Mouse (Mus musculus): ENCODE results near the gene Krt79. TPM values are rescaled to one million over a fixed set of nuclear protein-coding genes. Genes with fewer than 3 reads are reported as not detected.
A peak's percentile ranks its signal among the peaks of the same experiment; 100 is the strongest.

Gene Krt79
- polyA plus RNA-seq, 1 experiment: 0.33 TPM

GRCm38 (mm10) chr15:101977043-101977726 is 37.1 kb upstream of the Krt79 start:
- 2% methylated on average over 39 of the region's 39 CpGs for WGBS
- Histone ChIP-seq H3K36me3 (ENCODE audit: control insufficient read depth, insufficient read depth, low read length) (no peaks in the 10 kb centered on the region), H3K4me3 (ENCODE audit: insufficient read depth, low read depth, low read length) (peak overlapping the region; percentile 41), H3K27me3 (replicated peaks; ENCODE audit: control insufficient read depth, insufficient read depth, low read length) (no peaks in the 10 kb centered on the region), H3K4me1 (ENCODE audit: control insufficient read depth, insufficient read depth, low read length) (peaks cover 26% of the 10 kb centered on the region), H3K27ac (ENCODE audit: insufficient read depth, low read depth, low read length) (peak overlapping the region; percentile 95)
- TF ChIP-seq POLR2A (IDR thresholded peaks at IDR 0.05; ENCODE audit: low read depth, low read length) (no peak), CTCF (conservative IDR thresholded peaks at IDR 0.05; ENCODE audit: insufficient read depth, insufficient read length, low read depth, low read length) (no peak)
- peak; percentile 96 for DNase-seq

- peak overlapping the region; percentile 95 for H3K27ac ChIP-seq (ENCODE audit: insufficient read depth, low read depth, low read length)
- H3K36me3 ChIP-seq (ENCODE audit: control insufficient read depth, insufficient read depth, low read length): no peaks in the 10 kb centered on the region
- H3K4me3 ChIP-seq (ENCODE audit: insufficient read depth, low read depth, low read length): no peak overlapping the region
- peaks cover 26% of the 10 kb centered on the region for H3K4me1 ChIP-seq (ENCODE audit: control insufficient read depth, insufficient read depth, low read length)
- H3K27me3 ChIP-seq (replicated peaks; ENCODE audit: control insufficient read depth, insufficient read depth, low read length): no peaks in the 10 kb centered on the region
- DNase-seq: peak; percentile 72
- WGBS: 30% methylated on average over 3 of the region's 3 CpGs
- no peak for TF ChIP-seq POLR2A (IDR thresholded peaks at IDR 0.05; ENCODE audit: low read depth, low read length)
- TF ChIP-seq CTCF (conservative IDR thresholded peaks at IDR 0.05; ENCODE audit: insufficient read depth, insufficient read length, low read depth, low read length): no peak
These were observed 36.5 kb upstream of the Krt79 start for GRCm38 (mm10) chr15:101976641-101977040.

- Histone ChIP-seq H3K4me3 (ENCODE audit: insufficient read depth, low read depth, low read length) (no peak overlapping the region), H3K4me1 (ENCODE audit: control insufficient read depth, insufficient read depth, low read length) (peaks cover 23% of the 10 kb centered on the region), H3K36me3 (ENCODE audit: control insufficient read depth, insufficient read depth, low read length) (no peaks in the 10 kb centered on the region), H3K27ac (ENCODE audit: insufficient read depth, low read depth, low read length) (peak overlapping the region; percentile 95; the same call in 1 of the 2 replicates), H3K27me3 (replicated peaks; ENCODE audit: control insufficient read depth, insufficient read depth, low read length) (no peaks in the 10 kb centered on the region)
- TF ChIP-seq CTCF (conservative IDR thresholded peaks at IDR 0.05; ENCODE audit: insufficient read depth, insufficient read length, low read depth, low read length) (no peak), POLR2A (IDR thresholded peaks at IDR 0.05; ENCODE audit: low read depth, low read length) (no peak)
- 69% methylated on average over 5 of the region's 5 CpGs for WGBS
- DNase-seq: peak; percentile 21
These were observed 35.9 kb upstream of the Krt79 start for GRCm38 (mm10) chr15:101976023-101976422.

GRCm38 (mm10) chr15:101974083-101974845 is 34.1 kb upstream of the Krt79 start:
- no peak overlapping the region for H3K27ac ChIP-seq (ENCODE audit: insufficient read depth, low read depth, low read length)
- H3K4me3 ChIP-seq (ENCODE audit: insufficient read depth, low read depth, low read length): no peak overlapping the region
- whole genome bisulfite sequencing: 58% methylated on average over 16 of the region's 16 CpGs
- H3K36me3 ChIP-seq (ENCODE audit: control insufficient read depth, insufficient read depth, low read length): no peaks in the 10 kb centered on the region
- H3K27me3 ChIP-seq (replicated peaks; ENCODE audit: control insufficient read depth, insufficient read depth, low read length): no peaks in the 10 kb centered on the region
- DNase-seq: peak; percentile 12
- H3K4me1 ChIP-seq (ENCODE audit: control insufficient read depth, insufficient read depth, low read length): peaks cover 23% of the 10 kb centered on the region
- no peak for TF ChIP-seq CTCF (conservative IDR thresholded peaks at IDR 0.05; ENCODE audit: insufficient read depth, insufficient read length, low read depth, low read length)
- TF ChIP-seq POLR2A (IDR thresholded peaks at IDR 0.05; ENCODE audit: low read depth, low read length): no peak

DNA sequence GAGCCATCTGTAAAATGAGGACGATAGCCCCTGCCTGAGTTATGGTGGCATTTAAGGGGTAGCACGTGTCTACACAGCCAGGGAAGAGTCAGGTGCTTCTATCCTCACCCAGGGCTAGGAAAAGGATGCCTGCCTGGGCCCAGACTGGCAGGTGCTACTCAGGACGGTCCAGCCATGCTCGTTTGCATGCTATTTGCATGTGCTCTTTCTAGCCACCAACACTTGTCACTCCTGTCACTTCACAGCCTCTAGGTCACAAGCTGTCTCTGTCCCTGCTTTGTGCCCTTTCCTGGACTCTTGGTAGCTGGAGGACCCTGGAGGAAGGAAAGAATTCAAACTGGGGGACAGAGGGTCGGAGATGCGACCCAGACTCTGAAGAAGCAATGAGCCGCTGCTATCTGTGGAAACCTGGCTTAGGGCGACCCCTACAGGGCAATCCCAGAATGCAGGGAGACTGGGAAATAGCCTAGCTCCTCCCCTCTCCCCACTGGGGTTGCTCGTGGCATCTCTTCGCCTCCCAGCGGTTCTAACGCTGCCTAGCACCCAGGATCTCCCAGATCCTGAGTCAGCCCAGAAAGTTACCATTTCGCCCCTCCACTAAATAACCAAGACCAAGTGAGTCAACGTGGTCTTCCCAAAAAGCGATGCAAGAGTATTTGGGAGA is 33.4 kb upstream of the Krt79 start:
- H3K4me1 ChIP-seq (ENCODE audit: control insufficient read depth, insufficient read depth, low read length): peaks cover 23% of the 10 kb centered on the region
- 14% methylated on average over 15 of the region's 15 CpGs for WGBS
- TF ChIP-seq CTCF (conservative IDR thresholded peaks at IDR 0.05; ENCODE audit: insufficient read depth, insufficient read length, low read depth, low read length) (peak; percentile 98), POLR2A (IDR thresholded peaks at IDR 0.05; ENCODE audit: low read depth, low read length) (no peak)
- H3K36me3 ChIP-seq (ENCODE audit: control insufficient read depth, insufficient read depth, low read length): no peaks in the 10 kb centered on the region
- no peak overlapping the region for H3K4me3 ChIP-seq (ENCODE audit: insufficient read depth, low read depth, low read length)
- no peak overlapping the region for H3K27ac ChIP-seq (ENCODE audit: insufficient read depth, low read depth, low read length)
- H3K27me3 ChIP-seq (replicated peaks; ENCODE audit: control insufficient read depth, insufficient read depth, low read length): no peaks in the 10 kb centered on the region
- DNase-seq: peak; percentile 95

DNA sequence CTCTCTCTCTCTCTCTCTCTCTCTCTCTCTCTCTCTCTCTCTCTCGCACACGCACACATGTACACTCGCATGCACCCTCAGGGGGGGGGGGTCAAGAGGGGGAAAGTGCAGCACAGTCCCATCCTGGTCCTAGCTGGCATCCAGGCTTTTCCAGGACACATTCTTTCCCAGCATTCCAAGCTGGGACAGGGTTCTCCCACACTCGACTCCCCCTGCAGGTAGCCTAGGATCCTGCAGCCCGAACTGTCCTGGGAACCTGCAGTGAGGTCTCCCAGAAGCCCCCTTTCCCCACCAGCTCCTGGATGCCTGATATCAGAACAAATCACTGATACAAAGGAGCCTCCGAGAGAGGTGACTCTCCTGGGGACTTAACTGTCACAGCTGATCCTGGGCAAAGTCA is 30.4 kb upstream of the Krt79 start:
- no peaks in the 10 kb centered on the region for H3K27me3 ChIP-seq (replicated peaks; ENCODE audit: control insufficient read depth, insufficient read depth, low read length)
- H3K4me3 ChIP-seq (ENCODE audit: insufficient read depth, low read depth, low read length): no peak overlapping the region
- 21% methylated on average over 3 of the region's 6 CpGs for WGBS
- H3K4me1 ChIP-seq (ENCODE audit: control insufficient read depth, insufficient read depth, low read length): no peaks in the 10 kb centered on the region
- peak; percentile 55 for DNase-seq
- no peaks in the 10 kb centered on the region for H3K36me3 ChIP-seq (ENCODE audit: control insufficient read depth, insufficient read depth, low read length)
- TF ChIP-seq POLR2A (IDR thresholded peaks at IDR 0.05; ENCODE audit: low read depth, low read length) (no peak), CTCF (conservative IDR thresholded peaks at IDR 0.05; ENCODE audit: insufficient read depth, insufficient read length, low read depth, low read length) (peak; percentile 83)
- no peak overlapping the region for H3K27ac ChIP-seq (ENCODE audit: insufficient read depth, low read depth, low read length)

DNA sequence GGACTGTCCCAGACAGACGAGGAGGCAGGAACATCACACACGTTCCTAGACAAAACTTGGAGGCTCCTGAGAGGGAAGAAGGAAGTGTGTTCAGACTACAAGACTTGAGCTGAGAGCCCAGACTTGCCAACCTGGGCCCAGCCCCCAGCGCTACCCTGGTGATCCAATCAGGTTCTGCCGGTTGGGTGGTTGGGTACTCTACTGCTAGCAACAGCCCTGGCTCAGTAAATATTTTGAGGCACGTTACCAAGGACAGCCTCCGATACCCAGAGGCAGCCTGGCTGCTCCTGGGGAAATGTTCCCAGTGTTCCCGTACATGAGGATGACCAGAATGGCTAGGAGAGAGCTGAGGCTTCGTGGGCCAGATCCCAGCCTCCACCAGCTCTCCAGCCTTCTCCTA is 26.7 kb upstream of the Krt79 start:
- H3K4me1 ChIP-seq (ENCODE audit: control insufficient read depth, insufficient read depth, low read length): no peaks in the 10 kb centered on the region
- no peak overlapping the region for H3K4me3 ChIP-seq (ENCODE audit: insufficient read depth, low read depth, low read length)
- DNase-seq: peak; percentile 16
- H3K36me3 ChIP-seq (ENCODE audit: control insufficient read depth, insufficient read depth, low read length): no peaks in the 10 kb centered on the region
- TF ChIP-seq CTCF (conservative IDR thresholded peaks at IDR 0.05; ENCODE audit: insufficient read depth, insufficient read length, low read depth, low read length) (no peak), POLR2A (IDR thresholded peaks at IDR 0.05; ENCODE audit: low read depth, low read length) (no peak)
- 72% methylated on average over 8 of the region's 8 CpGs for WGBS
- no peaks in the 10 kb centered on the region for H3K27me3 ChIP-seq (replicated peaks; ENCODE audit: control insufficient read depth, insufficient read depth, low read length)
- H3K27ac ChIP-seq (ENCODE audit: insufficient read depth, low read depth, low read length): no peak overlapping the region

Data from kidney, adult 2 months (tissue).